Mouse (Mus musculus): ENCODE measurements around the gene Nrp2. TPM values are rescaled to one million over a fixed set of nuclear protein-coding genes. Genes with fewer than 3 reads are reported as not detected.
A peak's percentile ranks its signal among the peaks of the same experiment; 100 is the strongest.

The Nrp2 gene
- total RNA-seq (2012; rRNA removed) = 14.4 and 19.0 TPM in 2 replicates

- TF ChIP-seq CHD2 (IDR thresholded peaks at IDR 0.05; ENCODE audit: low read depth, low read length) (no peak), ZC3H11A (IDR thresholded peaks at IDR 0.05; ENCODE audit: borderline replicate concordance, low read depth, low read length) (no peak), HCFC1 (IDR thresholded peaks at IDR 0.05; ENCODE audit: borderline replicate concordance, insufficient read depth, low read length) (no peak), ZNF384 (IDR thresholded peaks at IDR 0.05; ENCODE audit: low read depth, low read length) (no peak), MAFK (IDR thresholded peaks at IDR 0.05; ENCODE audit: insufficient read depth, low read depth, low read length) (no peak)
- Histone ChIP-seq H3K27ac (ENCODE audit: insufficient read depth, low read depth, low read length, poor library complexity, severe bottlenecking) (no peak within 1 kb of the TSS), H3K9ac (ENCODE audit: insufficient read depth, low read depth, low read length, poor library complexity, severe bottlenecking) (peak within 1 kb of the TSS; percentile 69), H3K9me3 (ENCODE audit: control insufficient read depth, insufficient read depth, low read depth, low read length) (no peaks in the 10 kb centered on the region), H3K4me1 (ENCODE audit: control insufficient read depth in 2 of 2, insufficient read depth in 2 of 2, low read length in 2 of 2, poor library complexity in 1 of 2) (peaks cover 0 to 8% of the 10 kb centered on the region in 2 experiments; a peak in 2 of 4 replicates), H3K4me3 (ENCODE audit: insufficient read depth in 1 of 2, low read depth in 1 of 2, low read length in 2 of 2, poor library complexity in 1 of 2, severe bottlenecking in 1 of 2) (peak within 1 kb of the TSS; percentile 67 to 82), H3K36me3 (ENCODE audit: control insufficient read depth, insufficient read depth, low read length, poor library complexity, severe bottlenecking) (no peaks in the 10 kb centered on the region)
- in situ Hi-C loops (cut with MboI; ENCODE audit: low sequenced_read_pairs in 2 of 2, unreplicated experiment in 2 of 2) = no loop called here
- no peak for DNase-seq (ENCODE audit: low read depth, low spot score)
Measured at GRCm38 (mm10) chr1:62703158-62704116, at the start of gene Nrp2. Gene Nrp2 (plus strand): TSS chr1:62703285.

DNA sequence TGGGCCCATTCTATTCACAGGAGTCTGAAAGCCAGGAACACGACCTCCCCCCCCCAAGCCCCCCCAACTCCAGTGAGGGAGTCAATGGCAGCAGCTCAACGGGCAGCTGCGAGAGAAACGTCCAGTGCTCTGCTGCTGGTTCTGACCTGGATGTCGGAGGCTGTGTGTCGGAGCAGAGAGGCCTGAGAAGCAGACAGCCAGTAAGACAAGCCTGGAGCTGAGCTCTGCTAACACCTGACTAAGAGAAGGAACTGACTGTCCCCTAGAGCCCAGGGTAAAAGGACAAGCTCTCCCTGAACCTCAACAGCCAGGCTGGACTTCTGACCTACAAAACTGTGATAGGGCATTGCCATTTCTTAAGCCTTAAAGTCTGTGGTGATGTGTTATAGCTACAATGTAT is 48.6 kb upstream of the Nrp2 start:
- Histone ChIP-seq H3K4me3 (ENCODE audit: insufficient read depth in 1 of 2, low read depth in 1 of 2, low read length in 2 of 2, poor library complexity in 1 of 2, severe bottlenecking in 1 of 2) (no peak overlapping the region), H3K36me3 (ENCODE audit: control insufficient read depth, insufficient read depth, low read length, poor library complexity, severe bottlenecking) (no peaks in the 10 kb centered on the region), H3K9me3 (ENCODE audit: control insufficient read depth, insufficient read depth, low read depth, low read length) (no peaks in the 10 kb centered on the region), H3K27ac (ENCODE audit: insufficient read depth, low read depth, low read length, poor library complexity, severe bottlenecking) (no peak overlapping the region), H3K9ac (ENCODE audit: insufficient read depth, low read depth, low read length, poor library complexity, severe bottlenecking) (no peak overlapping the region), H3K4me1 (ENCODE audit: control insufficient read depth in 2 of 2, insufficient read depth in 2 of 2, low read length in 2 of 2, poor library complexity in 1 of 2) (peaks cover 4% of the 10 kb centered on the region in 2 experiments; a peak in 3 of 4 replicates)
- DNase-seq (ENCODE audit: low read depth, low spot score) = no peak
- TF ChIP-seq CHD2 (IDR thresholded peaks at IDR 0.05; ENCODE audit: low read depth, low read length) (no peak), ZNF384 (IDR thresholded peaks at IDR 0.05; ENCODE audit: low read depth, low read length) (no peak), ZC3H11A (IDR thresholded peaks at IDR 0.05; ENCODE audit: borderline replicate concordance, low read depth, low read length) (no peak), HCFC1 (IDR thresholded peaks at IDR 0.05; ENCODE audit: borderline replicate concordance, insufficient read depth, low read length) (no peak), MAFK (IDR thresholded peaks at IDR 0.05; ENCODE audit: insufficient read depth, low read depth, low read length) (no peak)
- in situ Hi-C loops (cut with MboI; ENCODE audit: low sequenced_read_pairs in 2 of 2, unreplicated experiment in 2 of 2) = no loop called here

- Histone ChIP-seq H3K9me3 (ENCODE audit: control insufficient read depth, insufficient read depth, low read depth, low read length) (no peaks in the 10 kb centered on the region), H3K9ac (ENCODE audit: insufficient read depth, low read depth, low read length, poor library complexity, severe bottlenecking) (no peak overlapping the region; the same call in 1 of the 2 replicates), H3K4me3 (ENCODE audit: insufficient read depth in 1 of 2, low read depth in 1 of 2, low read length in 2 of 2, poor library complexity in 1 of 2, severe bottlenecking in 1 of 2) (no peak overlapping the region), H3K36me3 (ENCODE audit: control insufficient read depth, insufficient read depth, low read length, poor library complexity, severe bottlenecking) (no peaks in the 10 kb centered on the region), H3K27ac (ENCODE audit: insufficient read depth, low read depth, low read length, poor library complexity, severe bottlenecking) (no peak overlapping the region; the same call in 1 of the 2 replicates), H3K4me1 (ENCODE audit: control insufficient read depth in 2 of 2, insufficient read depth in 2 of 2, low read length in 2 of 2, poor library complexity in 1 of 2) (peaks cover 1 to 3% of the 10 kb centered on the region in 2 experiments; a peak in 1 of 4 replicates)
- in situ Hi-C loops (cut with MboI; ENCODE audit: low sequenced_read_pairs in 2 of 2, unreplicated experiment in 2 of 2) = no loop called here
- peak; percentile 82 for DNase-seq (ENCODE audit: low read depth, low spot score)
- no peak for TF ChIP-seq ZNF384 (IDR thresholded peaks at IDR 0.05; ENCODE audit: low read depth, low read length)
- TF ChIP-seq ZC3H11A (IDR thresholded peaks at IDR 0.05; ENCODE audit: borderline replicate concordance, low read depth, low read length) = no peak
- no peak for TF ChIP-seq HCFC1 (IDR thresholded peaks at IDR 0.05; ENCODE audit: borderline replicate concordance, insufficient read depth, low read length)
- TF ChIP-seq MAFK (IDR thresholded peaks at IDR 0.05; ENCODE audit: insufficient read depth, low read depth, low read length) = no peak
- no peak for TF ChIP-seq CHD2 (IDR thresholded peaks at IDR 0.05; ENCODE audit: low read depth, low read length)
Measured at GRCm38 (mm10) chr1:62664960-62665645, 38.0 kb upstream of the Nrp2 start.
